Mouse (Mus musculus): ENCODE results near the gene Soga1.

The Soga1 gene

DNA sequence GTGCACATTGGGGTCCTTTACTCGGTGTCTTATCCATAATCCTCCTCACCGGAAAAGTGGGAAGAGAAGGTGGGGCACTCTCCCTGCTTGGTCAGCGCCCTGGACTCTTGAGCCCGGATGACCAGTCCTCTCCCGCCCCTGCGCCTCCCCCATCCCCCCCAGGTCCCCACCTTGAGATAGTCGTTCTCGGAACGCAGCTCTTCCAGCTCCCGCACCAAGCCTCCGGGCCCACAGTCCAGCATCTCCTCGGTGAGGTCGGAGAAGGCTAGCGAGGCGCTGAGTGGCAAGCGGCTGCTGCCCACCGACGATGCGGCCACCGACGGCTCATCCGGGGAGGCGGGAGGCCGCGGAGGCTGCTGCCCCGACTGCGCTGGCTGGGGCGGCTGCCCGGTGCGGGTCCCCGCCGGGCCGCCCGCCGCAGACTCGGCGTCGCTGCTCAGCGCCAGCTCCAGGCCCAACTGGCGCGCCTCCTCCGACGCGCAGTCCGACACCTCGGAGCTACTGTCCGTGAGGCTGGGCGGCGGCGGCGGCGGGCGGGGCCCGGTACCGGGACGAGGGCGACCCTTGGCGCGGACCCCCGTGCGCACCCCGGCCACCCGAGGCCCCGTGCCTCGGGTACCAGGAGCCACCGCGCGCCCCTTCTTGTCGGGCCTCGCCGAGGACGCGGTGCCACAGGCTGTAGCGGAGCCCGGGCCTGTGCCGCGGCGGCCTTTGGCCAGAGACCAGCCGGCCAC, 828 bp downstream of the Soga1 start:
- peak; percentile 67 for DNase-seq

- DNase-seq, result peak; percentile 95
Measured at GRCm38 (mm10) chr2:157077641-157078058, 1.4 kb downstream of the Soga1 start.

DNA sequence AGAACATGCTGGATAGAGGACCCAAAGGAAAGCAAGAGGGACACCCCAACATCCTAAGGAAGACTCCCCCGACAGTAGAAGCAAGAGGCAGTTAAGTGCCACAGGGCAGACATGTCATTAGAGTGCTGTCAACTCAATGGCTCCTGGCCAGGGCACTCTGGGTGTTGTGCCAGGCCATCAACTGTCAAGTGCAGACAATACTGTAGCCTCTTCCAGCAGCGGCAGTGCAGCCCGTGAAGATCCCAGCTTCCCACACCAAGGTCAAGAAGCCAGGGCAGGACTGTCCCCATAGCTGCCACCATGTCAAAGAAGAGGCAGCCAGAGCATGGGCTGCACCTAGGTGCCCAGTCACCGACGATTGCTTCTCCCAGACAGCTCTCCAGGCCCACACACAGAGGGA, 1.9 kb downstream of the Soga1 start:
- peak; percentile 63 for DNase-seq

DNA sequence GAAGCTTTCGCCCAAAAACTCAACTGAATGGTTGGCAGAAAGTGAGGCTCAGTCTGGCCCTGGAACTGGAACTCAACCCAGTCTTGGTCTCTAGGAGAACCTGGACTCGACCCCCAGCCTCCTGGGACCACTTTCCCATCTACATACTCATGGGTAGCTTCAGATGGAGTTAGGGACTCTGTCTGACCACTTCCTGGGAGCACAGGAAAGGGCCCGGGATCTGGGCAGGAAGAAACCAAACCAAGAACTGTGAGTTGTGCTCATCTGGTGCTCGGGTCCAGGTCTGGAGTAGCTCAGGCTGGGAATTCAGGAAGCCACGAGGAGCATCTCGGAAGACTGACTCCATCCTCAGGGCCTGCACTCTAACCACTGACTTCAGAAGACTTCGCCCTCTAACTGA, 2.5 kb downstream of the Soga1 start:
- no peak for DNase-seq

DNA sequence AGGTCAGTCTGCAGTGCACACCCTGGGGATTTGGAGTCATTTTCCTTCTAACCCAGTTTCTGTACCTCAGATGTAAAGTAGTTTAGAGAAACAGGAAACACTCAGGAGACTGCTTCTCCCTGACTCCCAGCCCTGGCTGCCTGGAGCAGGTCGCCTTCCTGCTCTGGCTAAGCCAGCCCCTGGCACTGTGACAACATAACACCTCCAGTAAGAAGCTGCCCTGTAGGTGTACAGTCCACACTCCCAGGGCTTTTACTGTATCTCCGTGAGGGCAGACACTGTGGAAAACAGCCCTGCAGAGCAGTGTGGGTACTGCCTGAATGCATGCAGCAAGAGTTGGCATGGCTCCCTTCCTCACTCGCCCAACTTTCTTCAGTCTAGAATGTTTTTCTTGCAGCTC, 3.4 kb downstream of the Soga1 start:
- peak; percentile 71 for DNase-seq

DNA sequence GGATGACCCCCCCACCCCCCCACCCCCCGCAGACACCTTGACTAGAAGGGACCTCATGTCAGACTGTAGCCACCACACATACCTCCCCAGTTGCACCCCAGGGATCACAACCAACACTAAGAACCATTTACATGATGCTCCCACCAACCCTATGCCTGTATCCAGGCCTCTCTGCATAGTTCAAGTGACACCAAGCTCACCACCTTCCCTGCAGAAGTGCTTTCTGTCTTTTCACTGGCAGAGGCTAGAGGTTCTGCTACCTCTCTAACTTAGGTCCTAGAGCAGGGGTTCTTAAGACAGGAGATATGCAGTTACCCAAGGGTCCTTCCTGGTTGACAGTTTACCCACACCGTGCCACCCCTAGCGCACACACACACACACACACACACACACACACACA, 3.8 kb downstream of the Soga1 start:
- DNase-seq, result no peak

- DNase-seq, result peak; percentile 35
Measured at GRCm38 (mm10) chr2:157074772-157075171, 4.3 kb downstream of the Soga1 start.

DNA sequence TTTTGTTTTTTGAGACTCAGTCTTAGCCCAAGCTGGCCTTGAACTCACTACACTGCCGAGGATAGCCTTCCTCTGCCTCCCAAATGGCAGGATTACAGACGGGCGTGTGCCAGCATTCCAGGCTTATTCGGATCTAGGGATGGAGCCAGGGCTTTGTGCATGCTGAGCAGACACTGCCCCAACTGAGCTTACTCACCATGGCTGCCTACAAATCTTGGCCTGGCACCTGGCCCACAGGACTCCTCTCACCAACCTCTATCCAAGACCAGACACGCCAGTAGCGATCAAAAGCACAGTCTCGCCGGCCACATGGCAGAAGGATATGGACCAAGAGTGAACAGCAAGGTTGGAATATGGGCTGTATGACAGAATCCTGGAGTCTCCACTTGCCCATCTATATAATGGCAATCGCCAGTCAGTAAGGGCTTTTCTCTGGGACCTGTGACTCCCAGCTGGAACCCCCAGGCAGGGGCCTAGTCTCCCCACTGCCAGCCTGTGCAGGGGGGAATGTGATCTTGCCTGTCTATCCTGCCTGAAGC, 4.8 kb downstream of the Soga1 start:
- peak; percentile 26 for DNase-seq

DNA sequence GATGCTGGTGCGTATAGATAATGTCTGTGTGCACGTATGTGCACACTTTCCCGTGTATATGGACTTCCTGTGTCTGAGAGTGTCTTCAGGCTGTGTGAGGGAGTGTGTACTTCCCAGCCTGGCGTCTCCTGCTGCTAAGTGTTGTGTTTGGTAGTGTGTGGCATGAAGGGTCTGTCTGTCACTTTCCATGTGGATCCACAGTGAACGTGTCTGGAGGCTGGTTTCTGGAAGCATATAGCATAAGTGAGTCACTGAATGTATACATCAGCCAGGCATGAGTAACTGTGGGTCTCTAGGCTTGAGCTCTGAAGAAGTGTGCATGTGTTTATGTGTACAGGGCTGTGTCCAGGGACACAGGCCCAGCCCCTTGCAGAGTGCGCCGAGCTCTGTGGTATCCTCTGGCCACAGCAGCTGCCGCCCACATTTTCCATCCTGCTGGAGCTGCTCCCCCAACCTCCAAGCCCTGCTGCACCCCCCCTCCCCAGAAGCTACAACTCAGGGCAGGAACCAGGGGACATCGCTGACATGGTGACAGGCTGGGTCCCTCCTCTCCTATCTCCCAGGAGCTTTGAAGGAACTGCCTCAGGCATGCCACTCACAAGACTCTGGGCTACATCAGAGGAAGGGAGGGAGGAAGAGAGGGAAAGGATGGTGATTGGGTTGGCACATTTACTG, 5.5 kb downstream of the Soga1 start:
- peak; percentile 47 for DNase-seq

DNA sequence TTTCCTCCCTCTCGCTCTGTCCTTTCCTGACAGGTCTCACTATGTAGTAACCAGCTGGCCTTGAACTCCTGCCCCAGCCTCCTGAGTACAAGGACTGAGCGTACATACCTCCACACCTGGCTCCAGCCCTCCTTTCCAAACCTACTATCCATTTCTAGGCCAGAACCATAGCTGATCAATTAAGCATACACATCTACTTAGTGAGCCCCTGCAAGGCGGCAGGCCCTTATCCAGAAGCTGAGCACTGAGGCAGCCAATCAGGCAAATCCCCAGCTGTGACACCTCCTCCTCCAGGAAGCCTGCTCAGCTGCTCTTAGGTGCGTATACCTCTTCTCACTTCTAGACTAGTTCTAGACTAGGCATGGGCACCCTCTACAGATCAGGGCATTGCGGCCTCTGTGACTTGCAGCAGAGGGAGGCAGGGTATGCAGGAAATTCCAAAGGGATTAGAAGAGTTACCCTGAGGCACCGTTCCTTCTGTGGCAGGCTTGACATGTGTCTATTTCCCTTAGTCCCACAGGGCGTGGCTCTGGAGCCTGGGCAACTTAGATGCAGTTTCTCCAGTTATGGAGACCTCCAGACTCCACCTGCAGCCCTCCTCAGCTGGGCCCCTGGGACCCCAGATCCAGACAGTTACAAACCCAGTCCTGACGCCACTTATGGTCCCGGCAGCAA, 6.6 kb downstream of the Soga1 start:
- DNase-seq, result peak; percentile 30

DNA sequence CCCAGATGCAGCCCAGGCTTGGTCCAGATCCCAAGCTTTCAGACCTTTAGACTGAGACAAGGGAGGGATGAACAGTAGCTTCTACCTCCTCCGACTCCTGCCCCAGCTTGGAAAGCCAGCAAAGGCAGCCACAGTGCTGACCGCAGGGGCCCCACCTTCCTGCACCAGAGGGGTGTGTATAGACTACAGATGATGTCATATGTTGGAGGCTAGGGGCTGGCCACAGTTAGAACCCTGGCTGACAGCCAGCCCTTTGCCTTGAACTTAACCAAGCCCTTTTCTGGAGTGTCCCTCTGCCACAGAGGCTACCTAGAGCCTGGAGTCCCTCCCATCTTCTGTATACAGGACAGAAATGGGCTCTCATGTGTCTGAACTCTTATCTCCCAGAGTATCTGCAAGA, 7.5 kb downstream of the Soga1 start:
- DNase-seq, result peak; percentile 80

- peak; percentile 78 for DNase-seq
Measured at GRCm38 (mm10) chr2:157070365-157070764, 8.7 kb downstream of the Soga1 start.

- DNase-seq, result peak; percentile 10
Measured at GRCm38 (mm10) chr2:157069755-157070315, 9.2 kb downstream of the Soga1 start.

DNA sequence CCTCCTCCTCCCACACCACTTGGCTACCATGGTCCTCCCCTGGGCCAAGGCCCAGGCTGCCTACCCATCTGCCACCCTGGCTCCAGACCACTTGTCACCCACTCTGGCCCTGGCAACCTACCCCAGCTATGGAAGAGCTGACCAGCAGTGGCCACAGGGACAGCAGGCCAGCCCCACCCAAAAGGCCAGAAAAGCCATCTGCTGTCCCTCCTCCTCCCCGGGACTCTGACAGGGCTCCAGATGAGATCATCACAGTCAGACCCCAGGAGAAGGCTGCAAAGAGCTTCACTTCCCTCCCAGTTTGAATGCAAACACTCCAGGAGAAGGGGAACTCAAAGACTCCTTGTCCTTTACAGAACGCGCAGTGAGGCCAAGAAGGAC, 9.7 kb downstream of the Soga1 start:
- DNase-seq, result peak; percentile 35

- no peak for DNase-seq
Measured at GRCm38 (mm10) chr2:157068701-157069354, 10.2 kb downstream of the Soga1 start.

DNA sequence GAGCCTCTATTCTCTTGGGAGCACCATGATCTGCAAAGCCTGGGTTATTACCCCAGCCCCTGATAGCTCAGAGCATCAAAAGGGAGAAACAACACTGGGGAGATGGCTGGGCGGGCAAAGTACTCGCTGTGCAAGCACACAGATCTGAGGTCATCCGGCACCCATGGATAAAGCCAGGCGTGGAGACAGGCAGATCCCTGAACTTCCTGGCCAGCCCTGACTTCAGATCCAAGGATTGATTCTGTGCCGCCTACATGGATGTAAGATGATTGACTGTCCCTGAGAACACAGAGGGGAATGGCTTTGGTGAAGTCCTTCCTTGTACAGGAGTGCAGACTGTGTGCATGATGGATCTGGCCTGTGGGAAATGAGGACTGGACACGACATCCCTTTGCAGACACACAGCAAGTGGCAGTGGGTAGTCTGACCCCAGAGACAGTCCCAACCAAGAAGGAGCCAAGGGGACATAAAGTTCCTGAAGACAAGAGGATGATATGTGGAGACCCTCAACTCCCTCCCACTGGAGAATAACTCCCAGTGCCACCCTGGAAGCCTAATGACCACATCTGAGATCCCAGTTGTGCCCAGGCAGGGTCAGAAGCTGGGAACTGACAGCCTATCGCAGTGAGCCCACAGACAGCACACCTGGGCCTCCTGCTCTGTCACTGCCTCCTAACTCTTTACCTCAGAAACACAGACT, 12.2 kb downstream of the Soga1 start:
- no peak for DNase-seq

DNA sequence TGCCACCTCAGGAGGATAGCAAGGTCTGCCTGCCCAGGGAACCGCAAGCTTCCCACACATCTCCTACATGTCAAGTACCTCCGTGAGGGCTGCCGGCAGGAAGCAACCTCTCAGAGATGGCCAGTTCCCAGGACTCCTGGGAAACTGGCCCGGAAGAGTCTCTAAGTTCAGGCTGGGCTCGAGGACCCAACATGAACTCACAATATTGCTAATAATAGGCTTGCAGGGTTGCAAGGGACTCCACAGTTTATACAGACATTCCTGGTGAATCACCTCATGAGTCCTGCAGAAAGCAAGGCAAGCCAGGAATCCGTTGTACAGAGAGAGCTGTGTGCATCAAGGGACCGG, 13.2 kb downstream of the Soga1 start:
- peak; percentile 41 for DNase-seq

DNA sequence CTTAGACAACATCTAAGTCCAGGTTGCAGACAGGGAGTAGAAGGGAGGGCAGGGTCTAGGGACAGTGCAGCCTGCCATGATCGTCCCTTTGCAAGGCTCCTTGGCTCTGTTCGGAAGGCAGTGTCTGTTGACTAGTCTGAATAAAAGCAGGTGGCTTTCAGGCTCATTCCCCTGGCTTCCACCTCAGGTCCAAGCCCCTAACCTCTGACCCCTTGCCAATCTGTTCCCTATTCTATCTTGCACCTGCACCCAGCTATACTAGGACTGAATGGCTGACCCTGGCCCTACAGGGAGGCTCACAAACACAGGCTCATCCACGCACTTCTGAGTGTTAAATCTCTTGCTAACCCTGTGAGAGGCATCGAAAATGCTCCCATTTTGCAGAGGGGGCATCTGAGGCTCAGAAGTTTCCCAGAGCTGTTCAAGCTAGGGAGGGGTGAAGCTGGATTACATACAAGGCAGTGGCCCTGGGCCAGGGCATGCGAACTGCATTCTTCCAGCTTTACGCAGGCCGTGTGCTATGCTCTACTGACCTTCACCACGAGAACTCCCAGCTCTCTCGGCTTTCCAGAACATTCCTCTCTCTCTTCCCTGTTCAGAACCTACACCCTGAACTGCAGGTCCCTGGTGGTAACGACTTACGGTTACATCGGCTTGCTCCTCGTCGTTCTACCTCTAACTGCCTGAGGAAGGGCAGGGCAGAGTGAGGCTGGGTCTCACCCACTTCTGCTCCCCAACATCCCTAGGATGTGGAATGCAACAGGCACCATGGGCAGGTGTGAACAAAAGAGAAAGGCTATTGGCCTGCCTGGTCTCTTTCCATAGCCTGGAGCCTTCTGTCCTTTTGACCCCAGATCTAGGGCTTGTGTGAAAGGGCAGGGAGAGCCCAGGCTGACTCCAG, 13.8 kb downstream of the Soga1 start:
- DNase-seq, result peak; percentile 67

GRCm38 (mm10) chr2:157064136-157064535, 14.9 kb downstream of the Soga1 start:
- peak; percentile 5 for DNase-seq

GRCm38 (mm10) chr2:157063241-157063700, 15.8 kb downstream of the Soga1 start:
- peak; percentile 33 for DNase-seq
